In the genomic region with DNA sequence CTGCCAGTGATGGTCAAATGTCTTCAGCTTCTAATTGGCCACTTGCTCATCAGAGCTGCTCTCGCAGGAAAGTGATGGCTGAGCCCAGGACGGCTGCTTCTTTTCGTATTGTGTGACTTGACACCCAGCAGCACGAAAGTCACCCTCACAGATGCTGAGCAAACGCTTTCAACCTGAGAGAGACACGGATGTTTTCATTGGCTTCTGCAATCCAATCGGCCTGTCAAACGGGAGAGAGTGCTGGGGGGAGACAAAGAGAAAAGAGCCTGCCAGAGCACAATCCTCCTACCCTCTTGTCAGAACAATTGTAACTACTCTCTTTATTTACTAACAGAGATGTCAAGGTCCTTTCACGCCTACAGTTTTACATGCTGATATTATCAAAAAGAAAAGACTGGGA, we compare ENCODE assay signal across 11 mouse cellular contexts.
"Had no signal": no experiment of that assay in that cellular context is flagged by ENCODE, and none has a peak within 500 bp of the region (broad histone marks: within the 10 kb centered on the region; RNA-seq: fewer than 3 reads in every experiment).

No protein-coding gene starts in this region.

- H3K4me2 ChIP-seq: limb, embryonic 13.5 days; stomach, embryonic 15.5 days had no signal

- H3K27ac ChIP-seq: limb, embryonic 13.5 days; liver, embryonic 14.5 days; stomach, embryonic 15.5 days had no signal

- H3K4me3 ChIP-seq: limb, embryonic 13.5 days; stomach, embryonic 15.5 days had no signal

- H3K4me1 ChIP-seq: limb, embryonic 13.5 days; stomach, embryonic 15.5 days had no signal

- H3K9me3 ChIP-seq: limb, embryonic 13.5 days; stomach, embryonic 15.5 days had no signal

- H3K9ac ChIP-seq: limb, embryonic 13.5 days; liver, embryonic 14.5 days; stomach, embryonic 15.5 days had no signal

- H3K36me3 ChIP-seq: limb, embryonic 13.5 days; stomach, embryonic 15.5 days had no signal

- H3K27me3 ChIP-seq: limb, embryonic 13.5 days; stomach, embryonic 15.5 days had no signal

- DNase-seq: kidney, adult 11 months; kidney, adult 9 months; kidney, postnatal 10 days; left cerebral cortex, postnatal 4 days; lung, adult 18-20 months; right cerebral cortex, postnatal 14 days; thymus, adult 2 months; thymus, postnatal 36 days had no signal
